Mouse (Mus musculus): Measurements from ENCODE around the gene Psmb10.

The Psmb10 gene

DNA sequence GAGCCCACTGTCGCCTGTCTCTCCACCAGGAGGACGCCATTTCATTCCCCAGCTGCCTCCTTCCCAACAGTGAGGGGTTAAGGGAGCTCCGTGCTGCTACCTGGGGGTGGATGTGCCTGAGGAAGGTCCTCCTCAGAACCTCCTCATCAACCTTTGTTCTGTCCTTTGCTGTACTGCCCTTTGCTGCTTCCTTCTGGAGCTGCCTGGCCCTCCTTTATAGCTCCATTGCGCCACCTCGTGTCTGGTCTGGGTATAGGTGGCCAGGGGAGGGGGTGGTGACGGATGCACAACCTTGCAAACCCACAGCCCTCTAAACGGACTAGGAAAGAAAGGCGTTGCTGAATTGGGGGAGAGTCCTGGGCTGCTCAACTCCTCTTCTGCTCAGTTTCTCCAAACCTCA lies 7.6 kb downstream of the Psmb10 start:
- no peaks in the 10 kb centered on the region for H3K27me3 ChIP-seq (ENCODE audit: control insufficient read depth, insufficient read depth, low read length, poor library complexity, severe bottlenecking)
- peak; percentile 86 for DNase-seq (ENCODE audit: low read depth, low spot score)
- H3K36me3 ChIP-seq (ENCODE audit: control insufficient read depth, insufficient read depth, low read length, poor library complexity, severe bottlenecking) = no peaks in the 10 kb centered on the region

DNA sequence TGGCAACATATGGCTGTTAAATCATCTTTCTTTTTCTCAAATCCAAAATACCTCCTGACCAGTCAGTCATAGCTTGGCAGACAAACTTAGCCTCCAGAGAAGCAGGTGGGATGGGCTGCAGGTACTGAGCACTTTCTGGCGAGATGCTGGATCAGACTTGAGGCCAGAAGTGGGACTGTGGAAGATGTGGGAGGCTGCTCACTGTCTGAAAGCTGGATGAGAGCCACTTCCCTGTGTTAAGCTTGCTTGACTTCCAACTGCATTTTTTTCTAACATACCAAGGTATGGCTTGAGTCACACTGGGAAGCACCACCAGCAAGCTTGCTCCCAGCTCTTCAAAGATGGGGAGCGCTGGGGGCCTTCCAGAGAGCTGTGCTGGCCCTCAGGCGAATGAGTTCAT lies 13.1 kb downstream of the Psmb10 start:
- H3K27me3 ChIP-seq (ENCODE audit: control insufficient read depth, insufficient read depth, low read length, poor library complexity, severe bottlenecking) = no peaks in the 10 kb centered on the region
- DNase-seq (ENCODE audit: low read depth, low spot score) = no peak
- no peaks in the 10 kb centered on the region for H3K36me3 ChIP-seq (ENCODE audit: control insufficient read depth, insufficient read depth, low read length, poor library complexity, severe bottlenecking)

- Histone ChIP-seq H3K27me3 (ENCODE audit: control insufficient read depth, insufficient read depth, low read length, poor library complexity, severe bottlenecking) (no peaks in the 10 kb centered on the region), H3K36me3 (ENCODE audit: control insufficient read depth, insufficient read depth, low read length, poor library complexity, severe bottlenecking) (peaks cover 2% of the 10 kb centered on the region; the same call in 1 of the 2 replicates)
- DNase-seq (ENCODE audit: low read depth, low spot score) = no peak
Observed at GRCm38 (mm10) chr8:105919390-105919789, 18.9 kb downstream of the Psmb10 start.

DNA sequence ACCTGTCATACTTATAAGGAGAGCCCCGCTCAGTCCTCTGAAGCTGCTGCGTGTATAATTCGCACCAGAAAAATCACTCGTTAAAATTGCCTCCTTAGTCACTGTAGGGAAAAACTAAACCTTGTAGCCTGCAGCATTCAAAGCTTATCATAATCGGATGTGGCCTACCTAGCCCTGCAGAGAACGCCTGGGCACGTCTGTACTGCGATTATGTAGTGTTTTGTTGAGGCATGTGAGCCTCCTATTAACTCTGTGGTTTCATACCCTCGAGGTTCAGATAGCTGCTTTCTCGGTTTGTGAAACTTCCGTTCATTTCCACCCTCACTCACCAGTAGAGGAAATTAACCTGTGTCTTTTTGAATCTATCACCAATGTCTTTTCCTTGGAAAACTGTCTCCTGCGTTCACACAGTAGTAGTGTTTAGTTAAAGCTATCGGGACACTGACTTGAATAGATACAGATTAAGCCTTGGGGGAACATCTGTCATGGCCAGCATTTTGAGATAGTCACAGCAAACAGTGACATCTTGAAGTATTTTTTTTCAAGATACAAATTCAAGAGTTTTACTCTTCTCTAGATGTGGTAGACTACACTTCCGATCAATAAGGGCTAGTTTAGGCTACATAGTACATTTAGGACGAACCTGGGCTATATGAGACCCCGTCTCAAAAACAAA lies 37.2 kb downstream of the Psmb10 start:
- no peaks in the 10 kb centered on the region for H3K36me3 ChIP-seq (ENCODE audit: control insufficient read depth, insufficient read depth, low read length, poor library complexity, severe bottlenecking)
- H3K27me3 ChIP-seq (ENCODE audit: control insufficient read depth, insufficient read depth, low read length, poor library complexity, severe bottlenecking) = no peaks in the 10 kb centered on the region
- peak; percentile 43 for DNase-seq (ENCODE audit: low read depth, low spot score)

- no peaks in the 10 kb centered on the region for H3K27me3 ChIP-seq (ENCODE audit: control insufficient read depth, insufficient read depth, low read length, poor library complexity, severe bottlenecking)
- H3K36me3 ChIP-seq (ENCODE audit: control insufficient read depth, insufficient read depth, low read length, poor library complexity, severe bottlenecking) = no peaks in the 10 kb centered on the region
- DNase-seq (ENCODE audit: low read depth, low spot score) = peak; percentile 95
Observed at GRCm38 (mm10) chr8:105900180-105900940, 37.9 kb downstream of the Psmb10 start, which contains the start of gene Pskh1. Gene Pskh1 (plus strand): TSS chr8:105900441.

DNA sequence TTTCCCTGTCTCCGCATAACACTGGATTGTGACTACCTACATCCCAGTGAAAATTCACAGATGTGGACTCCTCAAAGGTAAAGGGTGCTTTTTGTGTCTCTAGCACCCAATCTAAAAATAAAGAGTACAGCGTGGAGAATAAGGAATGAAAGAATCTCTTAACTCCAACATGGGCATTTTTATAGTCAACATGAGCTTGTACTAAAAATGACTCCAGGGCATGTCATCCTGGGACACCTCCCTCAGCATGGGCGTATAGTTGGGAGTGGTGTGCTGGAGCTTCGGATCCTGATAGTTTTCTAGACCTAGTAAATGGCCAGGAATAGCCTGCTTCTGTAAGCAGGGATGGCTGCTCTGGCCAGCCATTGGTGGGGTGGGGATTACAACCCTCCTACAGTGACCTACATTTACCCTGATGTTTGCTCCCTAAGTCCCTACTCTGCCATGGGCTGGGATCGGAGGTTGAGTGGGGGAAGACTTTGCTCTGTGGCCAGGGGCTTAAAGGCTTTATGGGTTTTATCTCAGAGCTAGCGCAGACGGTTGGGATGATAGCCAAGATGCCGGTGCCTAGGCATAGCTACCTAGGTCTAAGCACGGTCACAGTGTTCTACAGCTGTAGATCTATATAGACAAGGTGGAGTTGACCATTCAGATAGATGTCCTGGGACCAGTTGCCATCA lies 40.3 kb downstream of the Psmb10 start:
- no peaks in the 10 kb centered on the region for H3K27me3 ChIP-seq (ENCODE audit: control insufficient read depth, insufficient read depth, low read length, poor library complexity, severe bottlenecking)
- H3K36me3 ChIP-seq (ENCODE audit: control insufficient read depth, insufficient read depth, low read length, poor library complexity, severe bottlenecking) = peaks cover 2% of the 10 kb centered on the region
- DNase-seq (ENCODE audit: low read depth, low spot score) = no peak

- H3K27me3 ChIP-seq (ENCODE audit: control insufficient read depth, insufficient read depth, low read length, poor library complexity, severe bottlenecking) = no peaks in the 10 kb centered on the region
- H3K36me3 ChIP-seq (ENCODE audit: control insufficient read depth, insufficient read depth, low read length, poor library complexity, severe bottlenecking) = peaks cover 6% of the 10 kb centered on the region
- no peak for DNase-seq (ENCODE audit: low read depth, low spot score)
Observed at GRCm38 (mm10) chr8:105893339-105893738, 44.9 kb downstream of the Psmb10 start, which contains the start of gene Nrn1l. Gene Nrn1l (plus strand): TSS chr8:105893567.

- H3K36me3 ChIP-seq (ENCODE audit: control insufficient read depth, insufficient read depth, low read length, poor library complexity, severe bottlenecking) = peaks cover 7% of the 10 kb centered on the region
- peak; percentile 54 for DNase-seq (ENCODE audit: low read depth, low spot score)
- H3K27me3 ChIP-seq (ENCODE audit: control insufficient read depth, insufficient read depth, low read length, poor library complexity, severe bottlenecking) = no peaks in the 10 kb centered on the region
Observed at GRCm38 (mm10) chr8:105892432-105892831, 45.8 kb downstream of the Psmb10 start.

DNA sequence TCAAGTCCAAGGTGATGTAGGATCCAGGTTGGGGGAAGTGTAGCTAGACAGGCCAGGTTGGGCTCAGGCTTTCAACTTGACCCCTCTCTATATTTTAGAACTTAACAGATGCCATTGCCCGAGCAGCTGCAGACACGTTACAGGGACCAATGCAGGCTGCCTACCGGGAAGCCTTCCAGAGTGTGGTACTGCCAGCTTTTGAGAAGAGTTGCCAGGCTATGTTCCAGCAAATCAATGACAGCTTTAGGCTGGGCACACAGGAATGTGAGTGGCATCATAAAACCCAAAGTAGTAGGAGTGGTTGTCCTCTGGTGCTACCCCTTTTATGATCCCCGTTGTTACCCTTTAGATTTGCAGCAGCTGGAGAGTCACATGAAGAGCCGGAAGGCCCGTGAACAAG lies 47.4 kb downstream of the Psmb10 start:
- H3K27me3 ChIP-seq (ENCODE audit: control insufficient read depth, insufficient read depth, low read length, poor library complexity, severe bottlenecking) = no peaks in the 10 kb centered on the region
- DNase-seq (ENCODE audit: low read depth, low spot score) = no peak
- peaks cover 10% of the 10 kb centered on the region for H3K36me3 ChIP-seq (ENCODE audit: control insufficient read depth, insufficient read depth, low read length, poor library complexity, severe bottlenecking)

DNA sequence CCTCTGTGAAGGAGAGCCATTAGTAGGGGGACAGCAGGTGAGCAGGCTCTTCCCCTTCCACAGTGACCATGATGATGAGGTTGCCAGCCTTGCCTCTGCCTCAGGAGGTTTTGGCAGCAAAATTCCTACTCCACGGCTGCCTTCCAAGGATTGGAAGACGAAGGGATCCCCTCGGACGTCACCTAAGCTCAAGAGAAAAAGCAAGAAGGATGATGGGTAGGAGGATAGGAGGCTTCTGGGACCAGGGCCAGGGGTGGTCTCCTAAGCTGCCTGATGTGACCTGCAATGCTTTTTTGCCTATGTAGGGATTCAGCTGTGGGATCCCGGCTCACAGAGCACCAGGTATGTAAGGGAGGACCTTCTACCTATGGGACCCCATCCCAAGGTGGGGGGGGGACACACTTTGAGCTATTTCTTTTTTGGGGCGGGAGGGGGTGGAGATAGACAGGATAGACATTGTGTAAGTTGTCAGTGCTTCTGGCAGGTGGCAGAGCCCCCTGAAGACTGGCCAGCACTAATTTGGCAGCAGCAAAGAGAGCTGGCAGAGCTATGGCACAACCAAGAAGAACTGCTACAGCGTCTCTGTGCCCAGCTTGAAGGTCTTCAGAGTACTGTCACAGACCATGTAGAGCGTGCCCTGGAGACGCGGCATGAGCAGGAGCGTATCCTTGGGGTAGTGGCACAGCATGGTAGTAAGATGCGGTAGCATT lies 48.3 kb downstream of the Psmb10 start:
- DNase-seq (ENCODE audit: low read depth, low spot score) = no peak
- Histone ChIP-seq H3K27me3 (ENCODE audit: control insufficient read depth, insufficient read depth, low read length, poor library complexity, severe bottlenecking) (no peaks in the 10 kb centered on the region), H3K36me3 (ENCODE audit: control insufficient read depth, insufficient read depth, low read length, poor library complexity, severe bottlenecking) (peaks cover 10% of the 10 kb centered on the region)
